Mouse (Mus musculus) heart, postnatal 36 days (tissue): ENCODE measurements at regions not wholly inside any gene's neighbourhood (a gene's known extent, or its start where the extent isn't known, plus 50 kb on each side); places are given as distances from the start of the nearest gene placed in this dataset.

Source experiments
- DNase-seq, 2 experiments: peaks; one replicate each; pipeline ENCODE4 v3.0.0; 2021 to 2022
- intact Hi-C: fragments of 180-260 bp; cut with DNase I; formaldehyde crosslinking; loops from one replicate; pipeline ENCODE4 v1.15.1; 2025

GRCm38 (mm10) chr8:89785011-89785410 lies 563.1 kb downstream of the Tox3 start:
- peak; percentile 51 to 66 for DNase-seq
- intact Hi-C loops = loop anchor here (10.0 kb wide), 2 partner anchors 840 to 1030 kb away; no protein-coding TSS in a partner anchor

DNA sequence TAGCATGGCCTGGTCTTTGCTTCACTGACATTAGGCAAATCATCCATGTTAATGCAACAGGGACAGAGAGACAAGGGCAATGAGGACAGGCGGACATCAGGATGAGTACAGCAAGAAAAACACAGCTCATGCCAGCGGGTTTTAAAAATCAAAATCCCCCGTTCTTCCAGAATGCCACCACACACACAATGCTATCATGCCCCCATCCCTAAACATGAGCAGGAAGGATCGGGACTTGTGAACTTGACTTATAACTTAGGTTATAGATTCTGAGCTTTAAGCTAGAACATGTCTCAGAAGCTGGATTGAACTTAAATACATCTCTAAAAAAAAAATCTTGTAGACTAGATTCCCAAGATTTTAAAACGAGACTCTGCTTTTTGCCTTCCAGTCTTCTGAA lies 564.8 kb downstream of the Tox3 start:
- intact Hi-C loops = loop anchor here (10.0 kb wide), 2 partner anchors 839 to 1029 kb away; no protein-coding TSS in a partner anchor
- DNase-seq = no peak

DNA sequence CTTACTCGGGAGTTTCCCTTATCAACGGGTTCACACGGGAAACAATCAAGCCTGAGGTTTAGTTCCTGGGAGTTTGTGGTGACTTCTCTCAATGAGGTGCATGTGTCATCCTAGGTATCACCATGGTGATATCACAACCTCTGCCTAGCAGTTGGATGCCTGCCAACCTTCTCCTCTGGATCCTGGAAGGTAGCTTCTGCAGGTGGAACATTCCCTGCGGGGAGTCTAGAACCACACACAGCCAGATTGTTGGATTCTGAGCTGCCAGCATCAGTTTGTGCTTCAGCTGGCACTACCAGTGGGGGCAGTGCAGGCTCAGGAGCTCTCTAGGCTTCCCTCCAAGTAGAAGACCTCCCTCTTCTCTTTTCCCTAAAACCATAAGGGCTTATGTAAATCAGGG lies 581.8 kb downstream of the Tox3 start:
- DNase-seq = no peak
- intact Hi-C loops = no loop called here

DNA sequence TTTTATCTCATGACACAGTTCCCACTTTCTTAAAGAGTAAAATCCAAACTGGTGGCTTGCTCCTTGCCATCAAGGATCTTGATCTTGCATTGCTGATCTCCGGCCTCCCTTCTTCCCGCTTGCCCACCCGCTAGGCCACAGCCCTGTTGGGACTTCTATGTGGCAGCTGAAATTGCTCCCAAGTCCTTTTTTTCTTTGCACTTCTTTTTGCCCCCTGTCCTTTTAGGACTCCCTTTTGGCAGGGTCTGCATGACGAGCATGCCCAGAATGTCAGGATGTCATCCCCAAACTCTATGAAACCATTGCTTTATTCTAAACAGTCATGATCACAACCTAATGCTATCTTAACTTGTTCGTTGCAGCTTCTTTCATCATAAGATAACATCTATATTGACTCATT lies 588.6 kb downstream of the Tox3 start:
- intact Hi-C loops = no loop called here
- no peak for DNase-seq

- no peak for DNase-seq
- intact Hi-C loops = no loop called here
Observed at GRCm38 (mm10) chr8:89758695-89759094, 589.4 kb downstream of the Tox3 start.

DNA sequence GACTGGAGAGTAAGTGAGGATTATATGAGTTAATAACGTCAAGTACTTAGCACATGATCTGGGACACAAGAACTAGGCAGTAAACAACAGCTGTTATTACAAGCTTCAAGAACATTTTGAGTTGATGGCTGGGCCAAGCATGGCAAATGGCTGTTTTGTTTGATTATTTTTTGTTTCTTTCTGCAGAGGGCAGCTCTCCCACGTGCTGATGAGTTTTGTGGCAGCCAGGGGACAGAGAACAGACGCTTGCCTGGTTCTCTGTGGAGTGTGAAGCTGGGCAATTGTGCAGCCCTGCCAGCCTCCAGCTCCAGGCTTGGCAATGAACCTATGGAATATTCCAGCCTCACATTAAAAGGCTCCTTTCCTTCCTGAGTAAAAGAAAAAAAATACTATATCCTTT lies 592.2 kb downstream of the Tox3 start:
- DNase-seq = no peak
- intact Hi-C loops = no loop called here

- intact Hi-C loops = no loop called here
- no peak for DNase-seq
Observed at GRCm38 (mm10) chr8:89751201-89751600, 596.9 kb downstream of the Tox3 start.

DNA sequence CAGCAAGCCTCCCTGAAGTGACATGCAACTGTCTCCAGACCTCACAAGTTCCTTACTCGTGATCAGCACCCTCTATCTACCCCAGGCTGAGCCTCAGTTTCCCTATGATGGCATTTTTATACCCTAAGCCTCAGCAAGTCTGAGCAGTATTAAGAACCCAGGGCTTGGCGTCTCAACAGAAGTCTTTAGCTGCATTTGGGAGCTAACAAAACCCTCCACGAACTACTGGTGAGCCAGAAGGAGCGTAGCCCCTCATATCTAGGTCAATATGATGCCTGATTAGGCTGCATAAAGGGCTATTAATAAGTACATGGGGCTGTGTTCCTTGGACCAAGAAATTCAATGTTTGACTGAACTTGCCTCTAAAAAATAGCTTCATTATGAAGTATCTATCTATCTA lies 600.4 kb downstream of the Tox3 start:
- intact Hi-C loops = no loop called here
- no peak for DNase-seq

DNA sequence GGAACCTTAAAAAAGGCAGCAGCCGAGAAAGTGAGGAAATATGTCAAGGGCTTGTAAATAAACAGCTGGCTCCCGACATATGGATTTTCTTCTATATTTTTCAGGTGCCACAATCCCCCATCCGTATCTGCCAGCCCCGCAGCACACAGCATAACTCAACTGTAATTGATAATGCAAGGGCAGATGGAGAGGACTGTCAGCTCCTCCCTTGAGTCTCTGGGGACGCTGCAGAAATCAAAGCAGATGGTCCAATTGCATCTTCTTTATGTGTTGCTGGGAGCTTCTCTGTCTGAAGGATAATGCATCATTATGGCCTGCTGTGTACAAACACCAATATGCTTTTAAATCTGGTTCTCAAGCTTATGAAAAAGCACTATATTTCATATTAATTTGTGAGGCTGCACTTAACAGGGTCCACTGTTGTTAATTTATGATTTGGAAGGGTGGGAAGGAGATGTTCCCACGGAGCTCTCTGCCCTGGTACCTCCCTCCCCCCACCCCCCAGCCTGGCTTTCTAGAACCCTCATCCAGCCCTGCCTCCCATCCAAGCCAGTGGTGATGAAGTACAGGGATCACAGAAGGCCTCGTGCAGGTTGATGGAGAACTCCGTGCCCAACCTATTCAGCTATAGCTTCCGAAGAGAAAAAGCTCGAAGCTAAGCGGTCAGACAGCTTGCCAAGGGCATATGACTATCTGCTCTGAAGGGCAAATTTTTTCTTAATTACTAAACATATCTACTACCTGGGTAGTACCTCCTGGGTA lies 603.7 kb downstream of the Tox3 start:
- intact Hi-C loops = no loop called here
- DNase-seq = no peak

DNA sequence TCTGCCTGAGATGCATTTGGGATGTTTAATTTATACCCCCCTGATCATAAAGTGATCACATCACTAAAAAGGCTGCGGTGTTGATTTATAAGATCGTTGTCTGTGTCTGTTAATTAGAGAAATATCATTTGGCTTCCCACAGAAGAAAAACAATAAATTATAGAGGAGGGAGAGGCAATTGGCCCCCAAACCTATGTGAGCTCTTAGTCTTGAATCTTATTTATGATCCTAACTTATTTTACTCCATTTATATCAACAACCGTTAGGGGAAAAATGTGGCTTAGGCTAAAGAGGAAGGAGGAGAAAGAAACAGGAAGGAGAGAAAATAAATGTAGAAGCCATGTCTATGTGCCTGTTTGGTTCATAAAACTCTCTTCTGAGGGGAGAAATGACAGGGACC lies 609.5 kb downstream of the Tox3 start:
- intact Hi-C loops = no loop called here
- no peak for DNase-seq

- intact Hi-C loops = no loop called here
- no peak for DNase-seq
Observed at GRCm38 (mm10) chr8:89737636-89738035, 610.5 kb downstream of the Tox3 start.

- no peak for DNase-seq
- intact Hi-C loops = no loop called here
Observed at GRCm38 (mm10) chr8:89727252-89727651, 620.9 kb downstream of the Tox3 start.

DNA sequence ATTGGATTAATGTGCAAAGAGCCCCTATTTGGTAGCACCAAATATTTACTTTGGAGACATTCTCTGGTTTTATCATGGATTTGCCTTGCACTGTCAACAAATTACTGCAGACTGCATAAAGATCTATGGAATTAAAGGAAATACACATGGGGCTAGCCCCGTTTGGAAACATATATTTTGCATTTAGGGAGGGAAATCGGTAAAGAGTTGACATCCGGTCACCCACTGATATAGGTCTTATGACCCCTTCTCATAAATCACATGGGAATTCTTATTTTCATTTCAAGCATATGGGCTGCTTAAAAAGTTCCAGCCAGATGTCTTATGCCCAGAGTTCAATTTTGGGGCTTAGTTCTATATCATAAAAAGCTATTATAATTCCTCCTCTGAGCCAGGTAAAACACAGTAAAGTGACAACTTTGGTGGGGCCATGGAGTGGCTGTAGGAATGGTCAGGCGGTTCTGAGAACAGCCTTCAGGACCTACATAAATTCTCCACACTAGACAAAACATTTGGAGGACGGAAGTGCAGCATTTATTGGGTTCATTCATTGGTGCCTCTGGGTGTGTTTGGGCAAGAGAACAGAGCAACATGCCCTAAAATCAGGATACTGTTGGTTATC lies 626.3 kb downstream of the Tox3 start:
- no peak for DNase-seq
- intact Hi-C loops = no loop called here

GRCm38 (mm10) chr8:89713880-89714279 lies 634.3 kb downstream of the Tox3 start:
- intact Hi-C loops = no loop called here
- no peak for DNase-seq

GRCm38 (mm10) chr8:89707341-89707928 lies 640.7 kb downstream of the Tox3 start:
- intact Hi-C loops = no loop called here

GRCm38 (mm10) chr8:89685696-89686095 lies 641.7 kb upstream of the Sall1 start:
- DNase-seq = no peak
- intact Hi-C loops = no loop called here

More at GRCm38 (mm10) chr8:89707341-89707928, 640.7 kb downstream of the Tox3 start:
- DNase-seq = no peak

DNA sequence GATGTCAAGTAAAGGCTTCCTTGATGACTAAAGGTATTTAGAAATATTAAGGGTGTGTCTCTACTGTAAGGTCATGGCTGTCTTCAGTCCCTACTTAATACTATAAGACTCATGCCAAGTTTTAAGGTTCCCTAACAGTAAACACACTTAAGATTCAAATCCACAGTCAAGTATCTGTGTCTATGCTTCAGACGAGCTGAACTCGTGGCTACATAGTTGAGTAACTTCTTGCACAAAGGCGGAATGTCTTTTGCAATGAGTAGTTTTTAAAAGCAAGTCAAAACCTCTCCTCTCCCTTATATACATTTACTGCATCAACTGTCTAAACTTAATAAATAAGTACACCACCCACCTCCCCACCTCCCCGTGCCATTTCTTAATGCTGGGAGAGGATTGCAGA lies 637.0 kb upstream of the Sall1 start:
- DNase-seq = no peak
- intact Hi-C loops = no loop called here

GRCm38 (mm10) chr8:89680341-89680740 lies 636.4 kb upstream of the Sall1 start:
- intact Hi-C loops = no loop called here
- no peak for DNase-seq

- DNase-seq = no peak
Observed at GRCm38 (mm10) chr8:89679551-89679950, 635.6 kb upstream of the Sall1 start.

DNA sequence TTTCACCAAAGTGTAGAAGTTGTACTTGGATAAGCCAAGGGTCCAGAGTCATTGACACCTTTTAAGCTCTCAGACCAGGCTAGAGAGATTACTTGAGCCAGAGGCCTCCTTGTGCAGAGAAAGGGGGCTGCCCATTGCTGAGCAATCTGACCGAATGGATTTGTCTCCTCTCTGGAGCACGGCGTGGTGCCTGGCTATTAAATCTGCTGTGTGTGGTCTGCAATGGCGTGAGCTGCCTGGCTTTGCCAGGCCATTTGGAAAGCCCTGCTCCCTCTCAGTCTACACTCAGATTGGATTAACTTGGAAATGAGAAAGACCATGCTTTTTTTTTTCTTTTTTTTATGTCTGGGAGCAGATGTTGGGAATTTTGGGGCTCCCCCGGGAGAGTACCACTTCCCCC lies 633.3 kb upstream of the Sall1 start:
- no peak for DNase-seq
- intact Hi-C loops = no loop called here

More at GRCm38 (mm10) chr8:89679551-89679950, 635.6 kb upstream of the Sall1 start:
- intact Hi-C loops = no loop called here

DNA sequence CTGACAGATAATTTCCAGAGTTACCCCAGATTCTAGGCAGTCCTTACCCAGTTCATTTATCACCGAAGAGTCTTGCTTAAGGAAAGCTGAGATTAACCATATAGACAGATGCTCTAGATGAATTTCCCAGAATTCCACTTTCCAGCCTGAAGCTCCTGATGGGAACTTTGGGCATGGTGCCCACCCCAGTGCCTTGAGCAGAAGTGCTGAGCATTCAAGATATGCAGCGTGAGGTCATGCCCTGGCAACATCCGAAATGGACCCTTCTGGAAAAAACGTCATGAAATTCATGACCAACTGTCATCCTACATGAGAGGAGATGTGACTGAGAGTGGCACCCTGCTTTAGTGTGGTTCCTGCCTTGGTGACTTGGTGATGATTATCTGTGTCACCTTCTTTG lies 629.9 kb upstream of the Sall1 start:
- intact Hi-C loops = no loop called here
- DNase-seq = no peak

DNA sequence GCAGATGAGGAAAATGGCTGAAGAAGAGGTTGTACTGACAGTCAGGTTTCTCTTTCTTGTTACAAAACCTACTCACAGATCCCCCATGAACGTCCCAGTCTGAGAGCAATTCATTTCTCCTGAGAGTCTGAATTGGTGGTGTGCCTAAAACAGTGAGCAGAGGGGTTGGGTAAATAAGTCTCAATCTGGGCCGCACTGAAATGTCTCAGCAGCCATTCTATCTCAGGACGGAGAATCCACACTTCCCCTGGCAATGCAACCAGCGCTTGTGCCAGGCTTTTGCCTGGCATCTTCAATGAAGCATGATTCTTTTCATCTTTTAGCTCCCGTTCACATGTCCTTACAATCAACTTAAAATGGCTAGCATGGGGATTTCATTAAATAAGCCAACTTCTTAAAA lies 628.7 kb upstream of the Sall1 start:
- intact Hi-C loops = no loop called here
- DNase-seq = no peak
